Mouse (Mus musculus) embryonic facial prominence, embryonic 11.5 days (tissue): ENCODE results near the gene Ankrd55. TPM values are rescaled to one million over a fixed set of nuclear protein-coding genes. Genes with fewer than 3 reads are reported as not detected.

Experiments
- ATAC-seq: fragments of 200-750 bp; cut with Nextera tagmentation; replicated peaks from 2 replicates; pipeline ENCODE4 v1.8.0; 2017; ENCODE audit warnings: low read depth; ENCODE audit not compliant: insufficient number of reproducible peaks, low FRiP score, low TSS enrichment
- DNase-seq: peaks from one replicate; pipeline ENCODE4 v3.0.0-alpha.2; 2015; ENCODE audit warnings: low spot score
- H3K27ac ChIP-seq: fragments of 300-500 bp; sonication (generic); replicated peaks from 2 replicates; pipeline ENCODE4 v1.5.1; 2014; ENCODE audit warnings: mild to moderate bottlenecking, low read depth, low read length, control low read depth
- H3K27me3 ChIP-seq: fragments of 300-500 bp; sonication (generic); 2 replicates; pipeline ENCODE4 v1.6.1; 2014; ENCODE audit warnings: mild to moderate bottlenecking, low read length, moderate library complexity, mixed read lengths; ENCODE audit not compliant: control insufficient read depth, insufficient read depth
- H3K36me3 ChIP-seq: fragments of 300-500 bp; sonication (generic); replicated peaks from 2 replicates; pipeline ENCODE4 v1.6.1; 2014; ENCODE audit warnings: low read depth, mild to moderate bottlenecking, low read length, moderate library complexity, mixed read lengths; ENCODE audit not compliant: control insufficient read depth, insufficient read depth
- H3K4me1 ChIP-seq: fragments of 300-500 bp; sonication (generic); 2 replicates; pipeline ENCODE4 v1.6.1; 2014; ENCODE audit warnings: low read length, mixed read lengths; ENCODE audit not compliant: control insufficient read depth, insufficient read depth
- H3K4me2 ChIP-seq: fragments of 300-500 bp; sonication (generic); 2 replicates; pipeline ENCODE4 v1.6.1; 2014; ENCODE audit warnings: low read depth, mild to moderate bottlenecking, control low read depth, low read length, moderate library complexity
- H3K4me3 ChIP-seq: fragments of 300-500 bp; sonication (generic); 2 replicates; pipeline ENCODE4 v1.5.1; 2014; ENCODE audit warnings: low read depth, low read length, control low read depth
- H3K9ac ChIP-seq: fragments of 300-500 bp; sonication (generic); replicated peaks from 2 replicates; pipeline ENCODE4 v1.6.1; 2014; ENCODE audit warnings: mild to moderate bottlenecking, control low read depth, low read length
- H3K9me3 ChIP-seq: fragments of 300-500 bp; sonication (generic); replicated peaks from 2 replicates; pipeline ENCODE4 v1.6.1; 2016; ENCODE audit warnings: mild to moderate bottlenecking, low read length, inconsistent platforms, mixed read lengths; ENCODE audit not compliant: control insufficient read depth
- WGBS: fragments of 180-500 bp; shearing (Covaris S2); extraction: QIAGEN DNeasy Blood & Tissue Kit; methylation state at CpG from one replicate; pipeline ENCODE4 v1.1.7; 2014; 5-methylcytosine and 5-hydroxymethylcytosine counted together
- polyA plus RNA-seq: library from polyadenylated mRNA; unstranded; fragments of >200 nt; fragmentation: Nextera tagmentation; extraction: Ambion mirVana; gene quantifications from 2 replicates; pipeline ENCODE4 v1.2.1, GENCODE M21; 2014

Ankrd55 gene
- polyA plus RNA-seq, 1 experiment from 2014 or later = 1.1 TPM

GRCm38 (mm10) chr13:112346659-112347142, 58.5 kb downstream of the Ankrd55 start:
- H3K4me1 ChIP-seq = peaks cover 3% of the 10 kb centered on the region
- DNase-seq (peak; percentile 84), ATAC-seq (peak; percentile 83)
- H3K27me3 ChIP-seq = no peaks in the 10 kb centered on the region
- no peaks in the 10 kb centered on the region for H3K36me3 ChIP-seq
- H3K4me2 ChIP-seq = no peak overlapping the region
- peak overlapping the region; percentile 79 for H3K27ac ChIP-seq
- no peak overlapping the region for H3K4me3 ChIP-seq
- WGBS = 13% methylated on average over 7 of the region's 7 CpGs
- no peaks in the 10 kb centered on the region for H3K9me3 ChIP-seq
- no peak overlapping the region for H3K9ac ChIP-seq

- WGBS = 77% methylated on average over 1 of the region's 1 CpGs
- no peak for ATAC-seq
- Histone ChIP-seq H3K27me3 (no peaks in the 10 kb centered on the region), H3K4me2 (no peak overlapping the region), H3K4me3 (no peak overlapping the region), H3K4me1 (peaks cover 3% of the 10 kb centered on the region), H3K9me3 (no peaks in the 10 kb centered on the region), H3K27ac (no peak overlapping the region), H3K9ac (no peak overlapping the region), H3K36me3 (no peaks in the 10 kb centered on the region)
- DNase-seq = no peak
Measured at GRCm38 (mm10) chr13:112348250-112348649, 60.0 kb downstream of the Ankrd55 start.

DNA sequence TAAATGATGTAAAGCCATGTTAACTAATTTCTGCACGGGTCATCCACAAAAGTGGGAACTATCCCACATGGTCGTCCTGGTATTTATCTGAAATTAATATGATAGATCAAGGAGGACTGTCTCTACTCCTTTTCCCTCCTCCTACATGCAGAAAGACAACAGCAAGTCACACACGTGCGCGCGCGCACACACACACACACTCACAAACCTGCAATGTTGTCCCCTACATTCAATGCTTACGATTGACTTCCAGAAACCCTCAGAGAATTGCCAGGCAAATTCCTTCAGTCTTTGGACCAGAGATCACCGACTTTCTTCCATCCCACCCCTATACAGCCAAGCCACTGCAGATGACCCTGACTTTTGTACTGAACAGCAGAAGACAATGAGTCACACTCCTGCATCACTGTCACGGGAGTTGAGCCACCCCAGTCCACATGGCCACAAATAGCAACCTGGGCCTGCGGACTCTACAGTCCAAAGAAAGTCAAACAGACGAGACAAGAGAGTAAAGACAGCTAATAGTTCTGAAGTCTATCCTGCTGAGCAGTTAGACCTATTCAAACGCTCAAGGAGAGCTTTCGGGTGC, 60.7 kb downstream of the Ankrd55 start:
- H3K9me3 ChIP-seq = no peaks in the 10 kb centered on the region
- no peak overlapping the region for H3K4me2 ChIP-seq
- DNase-seq = no peak
- ATAC-seq = no peak
- no peak overlapping the region for H3K4me3 ChIP-seq
- H3K9ac ChIP-seq = no peak overlapping the region
- peaks cover 3% of the 10 kb centered on the region for H3K4me1 ChIP-seq
- H3K36me3 ChIP-seq = no peaks in the 10 kb centered on the region
- H3K27ac ChIP-seq = no peak overlapping the region
- no peaks in the 10 kb centered on the region for H3K27me3 ChIP-seq
- 88% methylated on average over 14 of the region's 14 CpGs for WGBS

GRCm38 (mm10) chr13:112349500-112349899, 61.2 kb downstream of the Ankrd55 start:
- no peaks in the 10 kb centered on the region for H3K27me3 ChIP-seq
- WGBS = 94% methylated on average over 7 of the region's 7 CpGs
- H3K4me2 ChIP-seq = no peak overlapping the region
- no peak overlapping the region for H3K27ac ChIP-seq
- ATAC-seq (no peak), DNase-seq (no peak)
- H3K9ac ChIP-seq = no peak overlapping the region
- no peak overlapping the region for H3K4me3 ChIP-seq
- H3K9me3 ChIP-seq = no peaks in the 10 kb centered on the region
- H3K4me1 ChIP-seq = peaks cover 3% of the 10 kb centered on the region
- no peaks in the 10 kb centered on the region for H3K36me3 ChIP-seq

GRCm38 (mm10) chr13:112351943-112352342, 63.7 kb downstream of the Ankrd55 start:
- 78% methylated on average over 8 of the region's 8 CpGs for WGBS
- Histone ChIP-seq H3K4me3 (no peak overlapping the region), H3K27ac (no peak overlapping the region), H3K4me2 (no peak overlapping the region), H3K4me1 (peaks cover 2% of the 10 kb centered on the region; the same call in 1 of the 2 replicates), H3K27me3 (no peaks in the 10 kb centered on the region), H3K9ac (no peak overlapping the region), H3K9me3 (no peaks in the 10 kb centered on the region), H3K36me3 (no peaks in the 10 kb centered on the region)
- DNase-seq = no peak
- ATAC-seq = no peak

- Histone ChIP-seq H3K27me3 (no peaks in the 10 kb centered on the region), H3K4me1 (peaks cover 2% of the 10 kb centered on the region; the same call in 1 of the 2 replicates), H3K9me3 (no peaks in the 10 kb centered on the region), H3K9ac (no peak overlapping the region), H3K27ac (no peak overlapping the region), H3K4me3 (no peak overlapping the region), H3K4me2 (no peak overlapping the region), H3K36me3 (no peaks in the 10 kb centered on the region)
- DNase-seq = peak; percentile 37
- ATAC-seq = no peak
- 40% methylated on average over 6 of the region's 6 CpGs for WGBS
Measured at GRCm38 (mm10) chr13:112354109-112354867, 66.0 kb downstream of the Ankrd55 start.

- no peaks in the 10 kb centered on the region for H3K36me3 ChIP-seq
- H3K27ac ChIP-seq = no peak overlapping the region
- no peaks in the 10 kb centered on the region for H3K9me3 ChIP-seq
- peaks cover 2% of the 10 kb centered on the region; the same call in 1 of the 2 replicates for H3K4me1 ChIP-seq
- H3K4me2 ChIP-seq = no peak overlapping the region
- H3K4me3 ChIP-seq = no peak overlapping the region
- DNase-seq (no peak), ATAC-seq (no peak)
- no peaks in the 10 kb centered on the region for H3K27me3 ChIP-seq
- no peak overlapping the region for H3K9ac ChIP-seq
- WGBS = 79% methylated on average over 10 of the region's 10 CpGs
Measured at GRCm38 (mm10) chr13:112354958-112355357, 66.7 kb downstream of the Ankrd55 start.
